ENCODE assay signal across 9 mouse cellular contexts in genomic region chr12:108958991-108959638, GRCm38 (mm10).
DNase-seq lines count a peak whose midpoint lies in the region; ATAC-seq and TF ChIP-seq lines count a peak whose summit lies in the region.
"Had no signal": no experiment of that assay in that cellular context is flagged by ENCODE, and none has a peak within 500 bp of the region (broad histone marks: within the 10 kb centered on the region; RNA-seq: fewer than 3 reads in every experiment).

No protein-coding gene starts in this region.

- no peak overlapping the region for H3K27ac ChIP-seq in left cerebral cortex, adult 2 months
- H3K27ac ChIP-seq in embryonic facial prominence, embryonic 15.5 days (replicated peaks), result 0 out of 2 replicates have a peak overlapping the region, but pooled peaks have one; percentile 11
- no peak overlapping the region for H3K27ac ChIP-seq in limb, embryonic 13.5 days
- no peak overlapping the region for H3K27ac ChIP-seq in stomach, embryonic 15.5 days

- intact Hi-C loops in left cerebral cortex, adult 2 months (cut with DNase I), result loop anchor here (10.0 kb wide), 1 partner anchor 436 kb away; no protein-coding TSS in a partner anchor

- WGBS in embryonic facial prominence, embryonic 15.5 days, result 8% methylated on average over 23 of the region's 23 CpGs
- 3% methylated on average over 23 of the region's 23 CpGs for WGBS in limb, embryonic 13.5 days
- WGBS in stomach, embryonic 15.5 days, result 9% methylated on average over 23 of the region's 23 CpGs

- H3K9me3 ChIP-seq in embryonic facial prominence, embryonic 15.5 days (replicated peaks), result no peaks in the 10 kb centered on the region
- H3K9me3 ChIP-seq in limb, embryonic 13.5 days, result no peaks in the 10 kb centered on the region
- H3K9me3 ChIP-seq in stomach, embryonic 15.5 days, result no peaks in the 10 kb centered on the region

- DNase-seq in left cerebral cortex, adult 2 months (ENCODE audit: extremely low spot score in 1 of 2, low spot score in 2 of 2), result no peak
- no peak for DNase-seq in left cerebral cortex, adult 11 months (ENCODE audit: low spot score)
- DNase-seq in ovary, postnatal 14 days (ENCODE audit: low spot score), result no peak
- no peak for DNase-seq in layer of hippocampus, adult 8-10 months (ENCODE audit: low spot score in 2 of 2)
- no peak for DNase-seq in right cerebral cortex, postnatal 4 days
- DNase-seq: gastrocnemius, postnatal 14 days had no signal

- peak overlapping the region; percentile 42 for H3K4me3 ChIP-seq in left cerebral cortex, adult 2 months
- H3K4me3 ChIP-seq in embryonic facial prominence, embryonic 15.5 days (replicated peaks), result peak overlapping the region; percentile 30
- peak overlapping the region; percentile 32 for H3K4me3 ChIP-seq in limb, embryonic 13.5 days
- H3K4me3 ChIP-seq in stomach, embryonic 15.5 days (replicated peaks), result peak overlapping the region; percentile 20; the same call in 1 of the 2 replicates

- no peak for ATAC-seq in embryonic facial prominence, embryonic 15.5 days (ENCODE audit: insufficient number of reproducible peaks, low FRiP score, low TSS enrichment, low read depth)
- ATAC-seq in limb, embryonic 13.5 days (ENCODE audit: low FRiP score, low read depth), result peak; percentile 31; the same call in 1 of the 2 replicates
- no peak for ATAC-seq in stomach, embryonic 15.5 days (ENCODE audit: insufficient read depth, low FRiP score, low read depth)

- peaks cover 36% of the 10 kb centered on the region for H3K4me1 ChIP-seq in embryonic facial prominence, embryonic 15.5 days
- peaks cover 46% of the 10 kb centered on the region for H3K4me1 ChIP-seq in limb, embryonic 13.5 days
- peaks cover 13% of the 10 kb centered on the region for H3K4me1 ChIP-seq in stomach, embryonic 15.5 days

- peak overlapping the region; percentile 52 for H3K4me2 ChIP-seq in embryonic facial prominence, embryonic 15.5 days (replicated peaks)
- H3K4me2 ChIP-seq in limb, embryonic 13.5 days (replicated peaks), result peak overlapping the region; percentile 63
- peak overlapping the region; percentile 60 for H3K4me2 ChIP-seq in stomach, embryonic 15.5 days

- H3K9ac ChIP-seq in embryonic facial prominence, embryonic 15.5 days, result no peak overlapping the region
- peak overlapping the region; percentile 35; the same call in 1 of the 2 replicates for H3K9ac ChIP-seq in limb, embryonic 13.5 days
- no peak overlapping the region for H3K9ac ChIP-seq in stomach, embryonic 15.5 days

- peaks cover 11% of the 10 kb centered on the region for H3K27me3 ChIP-seq in embryonic facial prominence, embryonic 15.5 days
- H3K27me3 ChIP-seq in limb, embryonic 13.5 days, result peaks cover 18% of the 10 kb centered on the region
- no peaks in the 10 kb centered on the region for H3K27me3 ChIP-seq in stomach, embryonic 15.5 days (replicated peaks)

- TF ChIP-seq CTCF in left cerebral cortex, adult 2 months (IDR thresholded peaks at IDR 0.05), result no peak

- H3K36me3 ChIP-seq in embryonic facial prominence, embryonic 15.5 days, result no peaks in the 10 kb centered on the region
- H3K36me3 ChIP-seq in limb, embryonic 13.5 days, result no peaks in the 10 kb centered on the region
- no peaks in the 10 kb centered on the region for H3K36me3 ChIP-seq in stomach, embryonic 15.5 days
